Mouse (Mus musculus) urinary bladder, adult 18-20 months (tissue): ENCODE measurements at regions not wholly inside any gene's neighbourhood (a gene's known extent, or its start where the extent isn't known, plus 50 kb on each side); places are given as distances from the start of the nearest gene placed in this dataset.

Experiments
- DNase-seq, 2 experiments: peaks; one replicate each; pipeline ENCODE4 v3.0.0; 2022; ENCODE audit warnings: low spot score in 2 of 2, mixed read lengths in 2 of 2

GRCm38 (mm10) chr11:24789120-24789519 is 711.3 kb downstream of the Bcl11a start:
- DNase-seq: no peak

GRCm38 (mm10) chr11:24795510-24796211 is 717.8 kb downstream of the Bcl11a start:
- DNase-seq: no peak

DNA sequence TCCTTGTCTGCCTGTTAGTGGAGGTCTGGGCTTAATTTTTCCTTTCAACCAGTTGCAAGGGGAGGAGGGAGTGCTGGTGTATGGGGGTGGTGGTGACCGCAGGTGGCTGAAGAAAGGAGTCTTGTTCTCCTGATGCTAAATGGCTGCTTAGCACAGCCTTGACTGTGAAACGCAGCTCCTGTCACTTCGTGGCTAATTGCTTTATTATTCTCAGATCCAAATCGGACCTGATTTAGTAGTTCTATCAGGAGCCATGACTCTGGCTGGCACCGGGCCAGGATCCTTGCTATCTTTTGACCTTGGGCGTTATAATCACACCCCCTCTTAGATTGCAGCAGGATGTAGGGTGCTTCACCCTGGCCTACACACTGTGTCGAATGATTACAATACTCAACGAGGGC is 726.8 kb downstream of the Bcl11a start:
- DNase-seq: no peak

DNA sequence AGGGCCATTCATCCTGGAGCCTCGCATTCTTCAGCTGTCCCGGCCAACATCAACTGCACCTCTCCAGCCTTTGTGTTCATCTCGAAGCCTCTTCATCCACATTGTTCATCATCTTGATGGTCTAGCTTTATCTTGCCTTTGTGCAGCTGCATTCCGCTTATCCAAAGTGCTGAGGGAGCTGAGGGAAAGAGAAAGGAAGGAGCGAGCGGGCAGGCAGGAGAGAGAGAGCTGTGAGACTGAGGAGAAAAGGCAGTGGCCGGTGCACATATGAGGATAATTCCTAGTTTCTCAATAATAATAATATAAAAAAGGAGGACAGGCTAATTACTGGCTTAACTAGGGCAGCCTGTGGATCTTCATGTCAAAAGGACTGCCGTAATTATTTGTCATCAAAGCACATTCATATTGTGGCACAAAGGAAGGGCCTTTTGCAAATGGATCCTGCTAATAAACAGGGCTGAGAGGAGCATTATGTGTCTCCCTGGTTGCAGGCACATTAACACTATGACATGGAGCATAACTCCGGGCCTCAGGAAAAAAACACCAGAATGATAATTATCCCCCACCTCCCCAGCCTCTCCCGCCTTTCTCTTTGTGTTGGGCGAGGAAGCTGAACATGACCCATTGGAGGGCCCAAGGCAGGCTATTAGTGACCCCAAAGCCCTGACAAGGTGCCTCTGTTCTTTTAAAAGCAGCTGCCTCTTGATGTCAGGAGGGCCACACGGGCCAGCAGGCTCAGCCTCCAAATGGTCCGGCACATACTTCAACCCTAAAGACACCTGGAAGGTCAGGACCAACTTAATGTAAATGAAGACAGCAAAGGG is 751.9 kb downstream of the Bcl11a start:
- no peak for DNase-seq

DNA sequence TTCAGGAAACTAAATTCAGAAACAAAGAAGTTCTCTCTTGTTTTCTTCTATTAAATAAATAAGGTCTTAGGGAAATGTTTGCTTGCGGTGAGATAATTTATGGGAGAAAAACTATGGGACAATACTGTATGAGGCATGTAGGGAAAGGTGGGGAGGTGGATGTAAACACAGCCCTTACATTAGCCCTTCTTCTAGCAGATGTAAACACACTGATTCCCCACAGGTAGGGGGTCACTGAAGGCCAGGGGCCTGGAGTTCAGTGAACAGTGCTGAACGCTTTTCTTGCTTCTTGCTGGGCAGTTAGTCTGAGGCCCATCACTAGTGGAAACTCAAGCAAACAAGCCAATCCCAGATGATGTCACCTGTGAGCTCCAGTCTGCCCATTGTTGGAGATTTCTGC is 752.6 kb downstream of the Bcl11a start:
- DNase-seq: no peak

GRCm38 (mm10) chr11:24843839-24844738 is 766.2 kb downstream of the Bcl11a start:
- DNase-seq: no peak

- no peak for DNase-seq
Observed at GRCm38 (mm10) chr11:24856991-24857390, 779.1 kb downstream of the Bcl11a start.

DNA sequence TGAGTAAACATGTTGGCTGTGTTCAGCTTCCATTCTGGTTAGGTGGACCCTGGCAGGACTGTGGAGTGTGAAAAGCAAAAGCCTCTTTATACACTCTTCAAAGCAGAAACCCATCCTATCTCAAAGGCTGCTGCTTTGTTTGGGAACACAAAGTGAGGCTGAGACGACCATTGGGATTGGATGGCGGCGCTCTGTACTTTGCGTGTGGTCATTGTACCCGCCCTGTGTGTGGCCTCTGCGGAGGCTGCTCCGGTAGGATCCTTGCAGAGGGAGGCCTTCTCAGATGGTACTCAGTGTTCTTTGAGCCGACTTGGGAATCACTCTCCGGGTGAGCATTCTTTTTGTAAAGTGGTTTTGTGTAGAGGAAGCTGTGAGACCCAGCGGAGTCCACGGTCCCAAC is 786.8 kb downstream of the Bcl11a start:
- DNase-seq: no peak

GRCm38 (mm10) chr11:24865067-24865796 is 787.4 kb downstream of the Bcl11a start:
- DNase-seq: no peak
